Mouse (Mus musculus) neural tube, embryonic 11.5 days (tissue): ENCODE measurements around the gene Slc29a4. TPM values are rescaled to one million over a fixed set of nuclear protein-coding genes. Genes with fewer than 3 reads are reported as not detected.

Experiments used
- ATAC-seq: fragments of 200-750 bp; cut with Nextera tagmentation; 2 replicates; pipeline ENCODE4 v1.8.0; 2017; ENCODE audit warnings: moderate number of reproducible peaks, mild to moderate bottlenecking, moderate TSS enrichment, moderate library complexity; ENCODE audit not compliant: insufficient read depth, low FRiP score, low TSS enrichment
- DNase-seq: peaks from one replicate; pipeline ENCODE4 v3.0.0-alpha.2; 2015; ENCODE audit warnings: low spot score
- H3K27ac ChIP-seq: fragments of 300-500 bp; sonication (generic); 2 replicates; pipeline ENCODE4 v1.5.1; 2014; ENCODE audit warnings: low read depth, mild to moderate bottlenecking, low read length
- H3K27me3 ChIP-seq: fragments of 300-500 bp; sonication (generic); 2 replicates; pipeline ENCODE4 v1.6.1; 2014; ENCODE audit warnings: mild to moderate bottlenecking, low read length, mixed read lengths; ENCODE audit not compliant: control insufficient read depth, insufficient read depth
- H3K36me3 ChIP-seq: fragments of 300-500 bp; sonication (generic); 2 replicates; pipeline ENCODE4 v1.6.1; 2014; ENCODE audit warnings: mild to moderate bottlenecking, low read length, moderate library complexity, mixed read lengths; ENCODE audit not compliant: control insufficient read depth, insufficient read depth
- H3K4me1 ChIP-seq: fragments of 300-500 bp; sonication (generic); 2 replicates; pipeline ENCODE4 v1.6.1; 2014; ENCODE audit warnings: low read length, mixed read lengths; ENCODE audit not compliant: control insufficient read depth, insufficient read depth
- H3K4me2 ChIP-seq: fragments of 300-500 bp; sonication (generic); 2 replicates; pipeline ENCODE4 v1.6.1; 2014; ENCODE audit warnings: low read depth, mild to moderate bottlenecking, moderate library complexity
- H3K4me3 ChIP-seq: fragments of 300-500 bp; sonication (generic); 2 replicates; pipeline ENCODE4 v1.5.1; 2014; ENCODE audit warnings: low read depth, low read length
- H3K9ac ChIP-seq: fragments of 300-500 bp; sonication (generic); 2 replicates; pipeline ENCODE4 v1.6.1; 2014; ENCODE audit warnings: mild to moderate bottlenecking, low read length
- H3K9me3 ChIP-seq: fragments of 300-500 bp; sonication (generic); 2 replicates; pipeline ENCODE4 v1.6.1; 2016; ENCODE audit warnings: low read length; ENCODE audit not compliant: control insufficient read depth
- WGBS: fragments of 180-500 bp; shearing (Covaris S2); extraction: QIAGEN DNeasy Blood & Tissue Kit; methylation state at CpG from one replicate; pipeline ENCODE4 v1.1.7; 2014; 5-methylcytosine and 5-hydroxymethylcytosine counted together
- polyA plus RNA-seq: library from polyadenylated mRNA; unstranded; fragments of >200 nt; fragmentation: Nextera tagmentation; extraction: Ambion mirVana; gene quantifications from 2 replicates; pipeline ENCODE4 v1.2.1, GENCODE M21; 2014

Slc29a4 gene
- polyA plus RNA-seq, 1 experiment from 2014 or later, result 39.4 TPM

DNA sequence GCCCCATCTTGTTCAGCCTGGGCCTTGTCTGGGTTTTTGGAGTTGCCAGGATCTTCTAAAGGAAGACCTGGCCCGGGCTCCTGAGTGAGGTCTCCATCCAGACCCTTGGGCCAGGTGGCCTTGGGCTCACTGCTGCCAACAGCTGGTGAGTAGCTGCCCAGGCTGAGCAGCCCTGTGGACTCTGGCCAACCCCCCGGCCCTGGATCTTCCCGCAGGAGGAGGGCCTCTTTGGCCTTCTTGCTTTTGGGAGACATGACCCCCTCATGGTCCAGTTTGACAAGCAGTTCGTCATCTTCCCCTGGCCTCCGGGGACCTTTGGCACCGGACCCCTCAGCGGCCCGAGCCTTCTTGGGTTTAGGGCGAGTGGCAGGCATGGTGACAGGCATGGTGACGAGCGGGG is 39.6 kb downstream of the Slc29a4 start:
- H3K27me3 ChIP-seq, result no peaks in the 10 kb centered on the region
- H3K27ac ChIP-seq, result no peak overlapping the region
- ATAC-seq, result no peak
- H3K36me3 ChIP-seq, result peaks cover 56% of the 10 kb centered on the region
- no peaks in the 10 kb centered on the region for H3K4me1 ChIP-seq
- H3K9me3 ChIP-seq, result no peaks in the 10 kb centered on the region
- H3K9ac ChIP-seq, result no peak overlapping the region
- H3K4me2 ChIP-seq, result no peak overlapping the region
- no peak overlapping the region for H3K4me3 ChIP-seq
- DNase-seq, result no peak
- WGBS, result 96% methylated on average over 11 of the region's 11 CpGs

DNA sequence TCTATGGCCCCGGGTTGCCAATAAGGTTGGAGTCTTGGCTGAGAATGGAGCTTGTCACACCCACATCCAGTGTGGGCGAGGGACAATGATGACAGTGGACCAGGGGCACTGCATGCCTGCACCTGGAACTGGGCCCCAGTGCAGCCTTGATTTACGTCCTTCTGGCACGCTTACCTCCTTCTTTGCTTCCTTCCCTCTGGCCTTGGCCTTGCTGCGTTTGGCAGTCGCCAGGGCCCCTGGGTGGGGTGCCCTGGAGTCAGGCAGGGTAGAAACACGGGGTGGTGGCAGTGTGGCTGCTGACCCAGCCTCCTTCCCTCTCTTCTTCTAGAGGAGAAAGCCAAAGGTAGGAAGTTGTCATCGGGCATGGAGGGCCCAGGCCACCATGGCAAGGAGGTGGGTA is 47.6 kb downstream of the Slc29a4 start:
- Histone ChIP-seq H3K27me3 (no peaks in the 10 kb centered on the region), H3K4me2 (no peak overlapping the region), H3K27ac (no peak overlapping the region), H3K4me3 (no peak overlapping the region), H3K36me3 (peaks cover 53% of the 10 kb centered on the region), H3K9me3 (no peaks in the 10 kb centered on the region), H3K4me1 (no peaks in the 10 kb centered on the region), H3K9ac (no peak overlapping the region)
- DNase-seq, result no peak
- WGBS, result 87% methylated on average over 8 of the region's 8 CpGs
- no peak for ATAC-seq

DNA sequence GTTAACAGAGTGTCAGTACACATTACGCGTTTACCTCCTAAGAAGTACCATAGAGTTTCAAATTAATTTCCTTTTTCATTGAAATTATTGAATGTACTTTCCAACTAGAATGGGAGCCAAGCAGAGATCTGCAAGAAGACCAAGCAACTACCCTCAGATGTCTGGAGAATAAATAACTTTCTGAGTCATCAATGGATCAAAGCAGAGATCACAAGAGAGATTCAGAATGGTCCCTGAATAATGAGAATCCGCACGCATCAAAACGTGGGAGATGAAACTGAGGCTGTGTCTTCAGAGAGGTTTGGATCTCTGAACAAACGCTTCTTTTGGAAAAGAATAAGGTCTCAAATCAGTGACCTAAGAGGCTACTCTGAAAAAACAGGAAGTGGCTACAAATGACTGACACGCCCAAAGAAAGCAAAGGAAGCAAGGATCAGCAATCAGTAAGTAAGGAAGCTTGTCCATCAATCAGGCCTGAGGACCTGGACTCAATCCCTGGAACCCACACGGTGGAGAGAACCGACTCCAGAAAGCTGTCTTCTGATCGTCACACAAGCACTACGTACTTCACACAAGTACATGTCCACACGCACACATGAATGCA is 54.8 kb downstream of the Slc29a4 start:
- DNase-seq, result no peak
- Histone ChIP-seq H3K36me3 (peaks cover 42% of the 10 kb centered on the region), H3K4me3 (no peak overlapping the region), H3K9ac (no peak overlapping the region), H3K4me1 (no peaks in the 10 kb centered on the region), H3K4me2 (no peak overlapping the region), H3K9me3 (no peaks in the 10 kb centered on the region), H3K27ac (no peak overlapping the region), H3K27me3 (no peaks in the 10 kb centered on the region)
- 85% methylated on average over 12 of the region's 12 CpGs for WGBS
- ATAC-seq, result no peak

DNA sequence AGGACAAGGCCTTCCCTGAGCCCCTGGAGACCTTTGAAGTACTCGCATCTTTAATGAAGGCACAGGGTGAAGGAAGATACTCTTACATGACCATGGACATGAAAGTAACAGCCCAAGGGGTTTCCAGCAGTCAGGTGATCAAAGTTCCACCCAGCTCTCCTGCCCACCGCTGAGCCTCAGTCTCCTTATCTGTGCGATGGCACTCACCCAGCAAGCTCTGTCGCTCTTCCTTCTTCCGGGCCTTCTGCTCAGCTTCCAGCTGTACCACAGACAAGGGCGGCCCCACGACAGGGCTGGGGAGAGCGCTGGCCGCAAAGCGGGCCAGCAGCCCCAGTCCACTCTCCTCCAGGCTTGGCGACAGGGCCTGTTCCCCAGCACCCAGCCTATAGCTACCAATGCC is 57.9 kb downstream of the Slc29a4 start:
- DNase-seq (no peak), ATAC-seq (no peak)
- WGBS, result 88% methylated on average over 11 of the region's 11 CpGs
- Histone ChIP-seq H3K9ac (no peak overlapping the region), H3K4me1 (no peaks in the 10 kb centered on the region), H3K27ac (no peak overlapping the region), H3K36me3 (peaks cover 21% of the 10 kb centered on the region), H3K27me3 (no peaks in the 10 kb centered on the region), H3K4me3 (no peak overlapping the region), H3K4me2 (no peak overlapping the region), H3K9me3 (no peaks in the 10 kb centered on the region)

DNA sequence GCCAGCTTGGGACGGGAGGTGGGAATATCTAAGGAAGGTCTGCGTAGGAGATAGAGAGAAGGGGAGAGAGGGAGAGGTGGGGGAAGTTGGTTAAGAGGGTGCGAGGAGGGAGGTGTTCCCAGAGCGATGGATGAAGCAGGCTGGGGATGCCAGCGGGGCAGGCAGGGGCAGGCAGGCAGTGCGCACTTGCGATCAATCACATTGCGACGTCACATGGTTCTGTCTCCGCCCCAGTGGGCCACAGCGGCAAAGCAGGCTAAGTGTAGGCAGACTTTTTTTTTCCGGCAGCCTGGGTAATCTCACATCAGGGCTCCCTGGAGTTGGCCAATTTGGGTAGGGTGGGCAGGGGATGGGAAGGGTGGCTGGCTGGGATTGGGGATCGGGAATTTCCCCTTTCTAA is 59.9 kb downstream of the Slc29a4 start:
- no peak overlapping the region for H3K27ac ChIP-seq
- DNase-seq (peak; percentile 29), ATAC-seq (no peak)
- peaks cover 25% of the 10 kb centered on the region for H3K36me3 ChIP-seq
- no peak overlapping the region for H3K4me3 ChIP-seq
- 48% methylated on average over 13 of the region's 13 CpGs for WGBS
- H3K4me1 ChIP-seq, result no peaks in the 10 kb centered on the region
- H3K9ac ChIP-seq, result no peak overlapping the region
- H3K9me3 ChIP-seq, result no peaks in the 10 kb centered on the region
- H3K27me3 ChIP-seq, result no peaks in the 10 kb centered on the region
- H3K4me2 ChIP-seq, result no peak overlapping the region

DNA sequence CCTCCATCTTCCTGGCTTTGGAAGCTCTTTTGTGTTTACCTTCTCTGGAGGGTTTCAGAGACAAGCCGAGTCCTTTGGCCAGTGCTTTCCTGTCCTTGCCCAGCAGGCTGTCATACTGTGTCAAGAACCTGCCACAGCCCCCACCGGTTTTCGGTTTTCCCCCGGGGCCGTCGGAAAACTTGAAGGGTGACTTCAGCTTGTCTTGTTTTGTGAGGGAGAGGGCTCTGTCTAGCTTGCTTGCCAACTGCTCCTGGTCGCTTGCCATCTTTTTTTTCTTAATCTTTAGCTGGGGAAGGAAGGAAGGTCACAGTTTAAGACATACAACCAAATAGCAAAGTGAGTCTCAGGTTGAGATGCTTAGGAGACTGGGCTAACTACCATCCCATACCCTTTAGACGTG is 67.5 kb downstream of the Slc29a4 start:
- Histone ChIP-seq H3K27me3 (no peaks in the 10 kb centered on the region), H3K4me3 (no peak overlapping the region), H3K27ac (no peak overlapping the region), H3K4me2 (no peak overlapping the region), H3K36me3 (peaks cover 30% of the 10 kb centered on the region), H3K9me3 (no peaks in the 10 kb centered on the region), H3K9ac (no peak overlapping the region), H3K4me1 (no peaks in the 10 kb centered on the region)
- 93% methylated on average over 8 of the region's 8 CpGs for WGBS
- ATAC-seq (no peak), DNase-seq (no peak)

DNA sequence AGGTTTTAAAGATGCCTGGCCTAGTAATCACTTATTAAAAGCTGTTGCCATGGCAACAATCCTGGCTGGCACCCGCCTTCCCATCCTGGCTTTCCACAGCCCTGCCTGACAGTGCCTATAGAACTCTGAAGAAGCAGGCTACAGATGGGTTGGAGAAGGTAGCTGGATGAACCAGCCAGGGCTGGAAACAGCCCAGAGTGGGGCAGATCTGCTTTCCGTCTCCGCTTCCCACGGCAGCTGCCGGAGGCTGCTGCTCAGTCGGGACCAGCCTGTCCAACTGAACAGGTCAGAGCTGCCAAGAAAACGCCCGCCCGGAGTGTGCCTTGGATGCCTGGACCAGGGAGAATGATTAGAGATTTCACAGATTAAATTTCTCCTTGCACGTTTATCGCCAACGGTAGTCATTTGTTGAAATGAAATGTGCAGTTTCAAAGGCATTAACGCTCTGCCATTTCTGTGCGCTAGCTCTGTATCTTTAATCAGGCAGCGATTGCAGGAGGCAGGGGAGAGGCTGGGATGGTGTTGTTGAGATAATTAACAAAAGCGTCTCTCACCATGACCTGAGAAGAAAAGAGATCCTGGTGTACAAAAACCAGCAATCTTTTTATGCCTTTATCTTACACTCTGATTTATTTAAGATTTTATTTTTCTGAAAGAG is 69.1 kb downstream of the Slc29a4 start:
- Histone ChIP-seq H3K9me3 (no peaks in the 10 kb centered on the region), H3K27ac (no peak overlapping the region)
- no peak for ATAC-seq

DNA sequence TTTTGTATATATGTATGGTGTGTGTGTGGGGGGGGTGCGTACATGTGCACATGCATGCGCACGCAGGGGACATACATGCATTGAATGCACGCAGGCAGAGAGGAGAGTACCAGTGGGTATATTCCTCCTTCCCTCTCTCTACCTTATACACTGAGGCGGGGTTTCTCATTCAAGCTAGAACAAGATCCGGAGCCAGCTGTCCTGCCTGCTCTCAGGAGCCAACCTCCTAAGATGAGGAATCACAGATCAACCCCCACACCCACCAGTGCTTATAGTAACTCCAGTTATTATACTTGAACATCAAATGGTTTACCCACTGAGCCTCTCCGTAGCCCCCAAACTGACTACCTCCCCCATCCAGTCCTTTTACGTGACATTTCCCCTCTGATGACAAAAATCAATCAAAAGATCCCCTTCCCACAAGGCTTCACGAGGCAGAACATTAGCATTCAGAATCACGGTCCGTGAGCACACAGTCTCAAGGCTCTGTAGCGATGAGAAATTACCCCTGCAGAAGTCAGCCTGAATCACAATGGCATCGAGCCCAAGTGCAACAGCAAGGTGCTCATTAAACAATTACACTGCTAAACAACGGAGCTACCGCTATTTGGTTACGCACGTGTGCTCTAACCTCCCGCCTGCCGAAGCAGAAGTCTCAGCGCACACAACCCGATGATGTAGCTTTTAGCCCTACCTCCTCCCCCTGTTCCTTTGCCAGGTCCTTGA is 69.9 kb downstream of the Slc29a4 start:
- Histone ChIP-seq H3K27ac (no peak overlapping the region), H3K9me3 (no peaks in the 10 kb centered on the region), H3K9ac (no peak overlapping the region), H3K36me3 (peaks cover 31% of the 10 kb centered on the region), H3K27me3 (no peaks in the 10 kb centered on the region), H3K4me2 (no peak overlapping the region), H3K4me3 (no peak overlapping the region), H3K4me1 (no peaks in the 10 kb centered on the region)
- no peak for DNase-seq
- ATAC-seq, result no peak
- WGBS, result 85% methylated on average over 21 of the region's 21 CpGs

More for the DNA sequence above, 69.1 kb downstream of the Slc29a4 start:
- DNase-seq, result no peak
- H3K27me3 ChIP-seq, result no peaks in the 10 kb centered on the region
- H3K4me2 ChIP-seq, result no peak overlapping the region
- no peaks in the 10 kb centered on the region for H3K4me1 ChIP-seq
- H3K36me3 ChIP-seq, result peaks cover 33% of the 10 kb centered on the region
- WGBS, result 92% methylated on average over 16 of the region's 16 CpGs
- no peak overlapping the region for H3K9ac ChIP-seq
- H3K4me3 ChIP-seq, result no peak overlapping the region

DNA sequence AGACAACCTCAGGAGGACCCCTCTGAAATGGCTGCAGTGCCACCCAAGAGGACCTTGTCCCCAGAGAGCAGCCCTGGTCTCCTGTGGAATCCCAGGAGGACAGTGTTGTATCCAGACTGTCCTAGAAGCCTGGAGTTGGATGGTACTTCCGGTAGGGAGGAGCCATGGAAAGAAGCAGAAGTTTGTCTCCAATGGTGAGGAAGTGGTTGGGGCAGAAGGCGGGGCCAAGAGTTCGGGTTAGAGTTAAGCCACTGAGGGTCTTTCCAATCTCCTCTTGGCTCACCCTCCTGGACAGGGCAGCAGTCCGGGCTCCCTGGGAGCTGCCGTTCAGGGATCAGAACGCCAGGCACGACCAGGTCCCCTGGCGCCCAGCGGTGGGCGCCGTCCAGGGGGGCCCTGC is 72.0 kb downstream of the Slc29a4 start:
- Histone ChIP-seq H3K4me3 (no peak overlapping the region), H3K36me3 (peaks cover 22% of the 10 kb centered on the region), H3K9me3 (no peaks in the 10 kb centered on the region), H3K27me3 (no peaks in the 10 kb centered on the region), H3K27ac (no peak overlapping the region), H3K9ac (no peak overlapping the region), H3K4me2 (no peak overlapping the region), H3K4me1 (peaks cover 3% of the 10 kb centered on the region; the same call in 1 of the 2 replicates)
- DNase-seq, result no peak
- WGBS, result 60% methylated on average over 11 of the region's 11 CpGs
- ATAC-seq, result no peak
